Comparison of ENCODE assay signal across 8 mouse cellular contexts in genomic region chr5:118477131-118478119, GRCm38 (mm10).
DNase-seq lines count a peak whose midpoint lies in the region; ATAC-seq lines count a peak whose summit lies in the region.

No protein-coding gene starts in this region.

- WGBS in embryonic facial prominence, embryonic 12.5 days, result 51% methylated on average over 19 of the region's 19 CpGs

- H3K36me3 ChIP-seq in embryonic facial prominence, embryonic 12.5 days, result no peaks in the 10 kb centered on the region

- DNase-seq in embryo, embryonic 10 days (ENCODE audit: low spot score), result peak; percentile 33
- no peak for DNase-seq in embryo, embryonic 10.5 days (ENCODE audit: low spot score)
- peak; percentile 84 for DNase-seq in induced T-regulatory cell, adult 2 months (ENCODE audit: low read depth)
- no peak for DNase-seq in cerebellum, postnatal 10 days
- no peak for DNase-seq in left cerebral cortex, postnatal 25 days (ENCODE audit: low spot score in 2 of 2)
- DNase-seq in gastrocnemius, postnatal 10 days, result no peak

- peak overlapping the region; percentile 54; the same call in 1 of the 2 replicates for H3K27ac ChIP-seq in embryonic facial prominence, embryonic 12.5 days

- ATAC-seq in embryonic facial prominence, embryonic 12.5 days (ENCODE audit: insufficient number of reproducible peaks, insufficient read depth, low FRiP score, low TSS enrichment), result no peak
- ATAC-seq in monocyte, adult 5-6 weeks (replicated peaks; ENCODE audit: insufficient number of reproducible peaks, low FRiP score, low TSS enrichment, poor library complexity, severe bottlenecking), result 0 out of 2 replicates have a peak, but pooled peaks have one; percentile 15

- H3K4me1 ChIP-seq in embryonic facial prominence, embryonic 12.5 days, result peaks cover 23% of the 10 kb centered on the region

- H3K27me3 ChIP-seq in embryonic facial prominence, embryonic 12.5 days, result no peaks in the 10 kb centered on the region

- H3K9ac ChIP-seq in embryonic facial prominence, embryonic 12.5 days, result no peak overlapping the region

- H3K4me2 ChIP-seq in embryonic facial prominence, embryonic 12.5 days (replicated peaks), result peak overlapping the region; percentile 59

- no peaks in the 10 kb centered on the region for H3K9me3 ChIP-seq in embryonic facial prominence, embryonic 12.5 days

- intact Hi-C loops in left cerebral cortex, postnatal 25 days (cut with DNase I), result no loop called here

- H3K4me3 ChIP-seq in embryonic facial prominence, embryonic 12.5 days, result peak overlapping the region; percentile 27

Comparison
In these comparisons a context has a peak if more than half of its experiments do, and no peak if none do; other contexts are left out.
1. DNase-seq: peak in embryo, embryonic 10 days (single experiment) and induced T-regulatory cell, adult 2 months (single experiment); none in embryo, embryonic 10.5 days (single experiment), cerebellum, postnatal 10 days (0 of 2), left cerebral cortex, postnatal 25 days (0 of 2) and gastrocnemius, postnatal 10 days (single experiment).